12 mouse cellular contexts compared by ENCODE assay signal in the genomic region with DNA sequence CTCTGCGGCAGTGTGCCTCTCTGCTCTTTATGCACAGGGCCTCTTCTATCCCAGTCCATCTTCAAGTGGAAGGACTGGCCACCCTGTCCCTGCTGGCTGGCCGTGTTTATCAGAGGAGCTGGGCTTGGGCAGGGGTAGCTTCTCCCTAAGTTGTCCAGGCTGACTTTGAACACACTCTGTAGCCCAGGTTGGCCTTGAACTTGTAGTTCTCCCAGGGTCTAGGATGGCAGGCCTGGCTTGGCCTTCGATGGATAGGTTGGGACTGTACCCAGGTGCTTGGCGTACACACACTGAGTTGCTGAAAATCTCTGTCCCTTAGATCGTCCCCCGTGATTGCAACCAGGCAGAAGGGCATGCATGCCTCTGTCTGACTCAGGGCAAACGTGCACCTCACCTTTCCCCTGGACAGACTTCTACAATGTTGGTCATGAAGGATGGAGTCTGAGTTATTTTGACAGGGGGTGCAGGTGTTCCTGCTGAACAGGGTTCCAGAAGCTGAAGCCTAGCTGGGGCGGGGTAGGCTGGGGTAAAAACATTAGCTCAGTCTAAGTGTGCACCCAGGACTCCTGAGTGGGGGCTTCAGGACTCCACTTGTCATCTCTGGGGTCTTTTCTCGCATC. TPM values are rescaled to one million over a fixed set of nuclear protein-coding genes. Genes with fewer than 3 reads are reported as not detected.
A peak's percentile ranks its signal among the peaks of the same experiment; 100 is the strongest.
DNase-seq lines count a peak whose midpoint lies in the region; ATAC-seq and TF ChIP-seq lines count a peak whose summit lies in the region.
"Had no signal": no experiment of that assay in that cellular context is flagged by ENCODE, and none has a peak within 500 bp of the region (broad histone marks: within the 10 kb centered on the region; RNA-seq: fewer than 3 reads in every experiment).

No protein-coding gene starts in this region.

- no peaks in the 10 kb centered on the region for H3K27me3 ChIP-seq in erythroblast, embryonic 14.5 days (ENCODE audit: control insufficient read depth)
- no peaks in the 10 kb centered on the region for H3K27me3 ChIP-seq in liver, adult 2 months (ENCODE audit: control insufficient read depth, insufficient read depth, low read length)
- H3K27me3 ChIP-seq in liver, embryonic 11.5 days (replicated peaks; ENCODE audit: control insufficient read depth, insufficient read depth, low read length): no peaks in the 10 kb centered on the region
- H3K27me3 ChIP-seq in limb, embryonic 13.5 days: peaks cover 6% of the 10 kb centered on the region; the same call in 1 of the 2 replicates

- peak overlapping the region; percentile 88 for H3K4me3 ChIP-seq in erythroblast, embryonic 14.5 days (replicated peaks)
- H3K4me3 ChIP-seq in liver, adult 2 months (ENCODE audit: insufficient read depth, low read depth, low read length): no peak overlapping the region
- H3K4me3 ChIP-seq in liver, embryonic 11.5 days (ENCODE audit: low read depth, low read length): no peak overlapping the region
- peak overlapping the region; percentile 47; the same call in 1 of the 2 replicates for H3K4me3 ChIP-seq in brown adipose tissue, adult 24 weeks (ENCODE audit: insufficient read depth, low read depth, low read length)
- no peak overlapping the region for H3K4me3 ChIP-seq in limb, embryonic 13.5 days

- no peak for TF ChIP-seq POLR2A in liver, adult 2 months (IDR thresholded peaks at IDR 0.05; ENCODE audit: extremely low read depth, insufficient read depth, low read length)

- no peak overlapping the region for H3K4me2 ChIP-seq in liver, embryonic 11.5 days
- H3K4me2 ChIP-seq in limb, embryonic 13.5 days (replicated peaks): 0 out of 2 replicates have a peak overlapping the region, but pooled peaks have one; percentile 48

- 47% methylated on average over 9 of the region's 9 CpGs for WGBS in liver, adult 2 months
- WGBS in liver, embryonic 11.5 days: 76% methylated on average over 9 of the region's 9 CpGs
- 82% methylated on average over 9 of the region's 9 CpGs for WGBS in limb, embryonic 13.5 days

- no peaks in the 10 kb centered on the region for H3K9me3 ChIP-seq in erythroblast, embryonic 14.5 days (ENCODE audit: control insufficient read depth, low read length)
- H3K9me3 ChIP-seq in liver, embryonic 11.5 days (ENCODE audit: control insufficient read depth, low read length): no peaks in the 10 kb centered on the region
- no peaks in the 10 kb centered on the region for H3K9me3 ChIP-seq in limb, embryonic 13.5 days

- peaks cover 46% of the 10 kb centered on the region for H3K79me2 ChIP-seq in liver, adult 2 months (ENCODE audit: control insufficient read depth, insufficient read depth, low read length)

- peaks cover 92% of the 10 kb centered on the region for H3K36me3 ChIP-seq in erythroblast, embryonic 14.5 days (ENCODE audit: control insufficient read depth)
- 0 out of 2 replicates have a peak, but pooled peaks cover 1% of the 10 kb centered on the region for H3K36me3 ChIP-seq in liver, adult 2 months (ENCODE audit: control insufficient read depth, insufficient read depth, low read length)
- peaks cover 23% of the 10 kb centered on the region for H3K36me3 ChIP-seq in liver, embryonic 11.5 days (ENCODE audit: control insufficient read depth, insufficient read depth, low read length)
- peaks cover 13% of the 10 kb centered on the region for H3K36me3 ChIP-seq in limb, embryonic 13.5 days

- H3K27ac ChIP-seq in liver, adult 2 months (replicated peaks; ENCODE audit: insufficient read depth, low read depth, low read length): peak overlapping the region; percentile 69; the same call in 1 of the 2 replicates
- H3K27ac ChIP-seq in liver, embryonic 11.5 days (ENCODE audit: low read depth, low read length): no peak overlapping the region
- H3K27ac ChIP-seq in brown adipose tissue, adult 24 weeks (replicated peaks; ENCODE audit: low read depth, low read length): peak overlapping the region; percentile 94
- H3K27ac ChIP-seq in limb, embryonic 13.5 days: peak overlapping the region; percentile 55; the same call in 1 of the 2 replicates

- no peak for DNase-seq in liver, adult 2 months (ENCODE audit: extremely low read depth, low read depth, low spot score)
- DNase-seq in liver, embryonic 11.5 days (ENCODE audit: low spot score): no peak
- no peak for DNase-seq in frontal cortex, postnatal 25 days (ENCODE audit: low spot score in 2 of 2)
- DNase-seq: cerebellum, adult 9-11 months had no signal

- peaks cover 89% of the 10 kb centered on the region for H3K4me1 ChIP-seq in erythroblast, embryonic 14.5 days (ENCODE audit: control insufficient read depth)
- H3K4me1 ChIP-seq in liver, adult 2 months (ENCODE audit: control insufficient read depth, insufficient read depth, low read length): peaks cover 27% of the 10 kb centered on the region
- peaks cover 61% of the 10 kb centered on the region for H3K4me1 ChIP-seq in liver, embryonic 11.5 days (replicated peaks; ENCODE audit: control insufficient read depth, insufficient read depth, low read length)
- peaks cover 41% of the 10 kb centered on the region for H3K4me1 ChIP-seq in brown adipose tissue, adult 24 weeks (ENCODE audit: control insufficient read depth, insufficient read depth, insufficient read length, low read length)
- peaks cover 60% of the 10 kb centered on the region for H3K4me1 ChIP-seq in limb, embryonic 13.5 days

- no peak for ATAC-seq in erythroblast, adult 5-6 weeks (replicated peaks; ENCODE audit: low FRiP score, poor library complexity, severe bottlenecking)
- no peak for ATAC-seq in liver, embryonic 11.5 days (replicated peaks; ENCODE audit: low FRiP score)
- ATAC-seq in limb, embryonic 13.5 days (ENCODE audit: low FRiP score, low read depth): no peak
- ATAC-seq in erythroid progenitor cell, adult 5-6 weeks (replicated peaks; ENCODE audit: low FRiP score, poor library complexity, severe bottlenecking): no peak

- TF ChIP-seq CTCF in liver, adult 2 months (IDR thresholded peaks at IDR 0.05; ENCODE audit: low read depth, low read length): no peak

- H3K9ac ChIP-seq in liver, adult 2 months (ENCODE audit: low read depth, low read length): no peak overlapping the region
- no peak overlapping the region for H3K9ac ChIP-seq in liver, embryonic 11.5 days (ENCODE audit: low read depth, low read length)
- 0 out of 2 replicates have a peak overlapping the region, but pooled peaks have one; percentile 8 for H3K9ac ChIP-seq in limb, embryonic 13.5 days

RNA-seq across cellular contexts. Expression of gene Mafk, which starts 4.8 kb away (rescaled TPM):
- polyA plus RNA-seq in erythroblast, embryonic 14.5 days (2012): 20.0 and 22.5 TPM in 2 replicates
- 72.4 and 83.0 TPM in 2 replicates for total RNA-seq in erythroblast, adult 5-6 weeks (2015; ENCODE audit: low replicate concordance)
- total RNA-seq in erythroblast, adult 5-6 weeks (2017; ENCODE audit: low replicate concordance): 147 and 218 TPM in 2 replicates
- total RNA-seq in liver, adult 2 months (2014; rRNA removed): 11.5 and 12.5 TPM in 2 replicates
- 6.3 and 7.0 TPM in 2 replicates for polyA plus RNA-seq in liver, adult 2 months (2012; rRNA removed)
- 30.4 and 35.1 TPM in 2 replicates for polyA plus RNA-seq in liver, embryonic 11.5 days (2014; fragmentation: Nextera tagmentation; extraction: Ambion mirVana)
- 7.7 and 8.7 TPM in 2 replicates for polyA plus RNA-seq in brown adipose tissue, adult 24 weeks (2012; ENCODE audit: insufficient read depth, insufficient read length, missing spikeins)
- 7.3 and 8.6 TPM in 2 replicates for polyA plus RNA-seq in limb, embryonic 13.5 days (2015; fragmentation: Nextera tagmentation; extraction: Ambion mirVana)
- total RNA-seq in erythroid progenitor cell, adult 5-6 weeks (2015; ENCODE audit: low replicate concordance): 36.5 and 36.8 TPM in 2 replicates
- 45.3 and 55.7 TPM in 2 replicates for total RNA-seq in erythroid progenitor cell, adult 5-6 weeks (2017; ENCODE audit: low replicate concordance)

RNA-seq across cellular contexts. Expression of gene Ints1, which starts 20.6 kb away (rescaled TPM):
- polyA plus RNA-seq in erythroblast, embryonic 14.5 days (2012): 12.9 and 18.1 TPM in 2 replicates
- total RNA-seq in erythroblast, adult 5-6 weeks (2015; ENCODE audit: low replicate concordance): 21.3 and 30.7 TPM in 2 replicates
- 10.9 and 28.0 TPM in 2 replicates for total RNA-seq in erythroblast, adult 5-6 weeks (2017; ENCODE audit: low replicate concordance)
- 10.0 and 14.2 TPM in 2 replicates for total RNA-seq in liver, adult 2 months (2014; rRNA removed)
- polyA plus RNA-seq in liver, adult 2 months (2012; rRNA removed): 23.1 and 25.2 TPM in 2 replicates
- 34.9 TPM in 2 replicates for polyA plus RNA-seq in liver, embryonic 11.5 days (2014; fragmentation: Nextera tagmentation; extraction: Ambion mirVana)
- polyA plus RNA-seq in brown adipose tissue, adult 24 weeks (2012; ENCODE audit: insufficient read depth, insufficient read length, missing spikeins): 15.5 and 15.9 TPM in 2 replicates
- 25.2 and 29.2 TPM in 2 replicates for polyA plus RNA-seq in limb, embryonic 13.5 days (2015; fragmentation: Nextera tagmentation; extraction: Ambion mirVana)
- 46.5 and 59.1 TPM in 2 replicates for total RNA-seq in erythroid progenitor cell, adult 5-6 weeks (2015; ENCODE audit: low replicate concordance)
- total RNA-seq in erythroid progenitor cell, adult 5-6 weeks (2017; ENCODE audit: low replicate concordance): 31.3 and 72.7 TPM in 2 replicates

RNA-seq across cellular contexts. Expression of gene Tmem184a, which starts 23.6 kb away (rescaled TPM):
- 36.6 and 77.7 TPM in 2 replicates for polyA plus RNA-seq in erythroblast, embryonic 14.5 days (2012)
- not detected in 2 replicates for total RNA-seq in erythroblast, adult 5-6 weeks (2015; ENCODE audit: low replicate concordance)
- 0.14 TPM in 1 of 2 replicates, not detected in the other for total RNA-seq in erythroblast, adult 5-6 weeks (2017; ENCODE audit: low replicate concordance)
- 6.5 and 9.3 TPM in 2 replicates for total RNA-seq in liver, adult 2 months (2014; rRNA removed)
- 39.2 and 45.1 TPM in 2 replicates for polyA plus RNA-seq in liver, adult 2 months (2012; rRNA removed)
- 2.3 and 2.7 TPM in 2 replicates for polyA plus RNA-seq in liver, embryonic 11.5 days (2014; fragmentation: Nextera tagmentation; extraction: Ambion mirVana)
- polyA plus RNA-seq in brown adipose tissue, adult 24 weeks (2012; ENCODE audit: insufficient read depth, insufficient read length, missing spikeins): 2.1 TPM in 1 of 2 replicates, not detected in the other
- 1.8 and 2.0 TPM in 2 replicates for polyA plus RNA-seq in limb, embryonic 13.5 days (2015; fragmentation: Nextera tagmentation; extraction: Ambion mirVana)
- total RNA-seq in erythroid progenitor cell, adult 5-6 weeks (2015; ENCODE audit: low replicate concordance): not detected in 2 replicates
- total RNA-seq in erythroid progenitor cell, adult 5-6 weeks (2017; ENCODE audit: low replicate concordance): 0.13 TPM in 1 of 2 replicates, not detected in the other
- total RNA-seq: neutrophil, adult 5-6 weeks had no signal

RNA-seq across cellular contexts. Expression of gene Gm26938, which starts 30.1 kb away (rescaled TPM):
- polyA plus RNA-seq in erythroblast, embryonic 14.5 days (2012): not detected in 2 replicates
- total RNA-seq in erythroblast, adult 5-6 weeks (2015; ENCODE audit: low replicate concordance): not detected in 2 replicates
- total RNA-seq in erythroblast, adult 5-6 weeks (2017; ENCODE audit: low replicate concordance): not detected in 2 replicates
- not detected in 2 replicates for total RNA-seq in liver, adult 2 months (2014; rRNA removed)
- not detected in 2 replicates for polyA plus RNA-seq in liver, adult 2 months (2012; rRNA removed)
- polyA plus RNA-seq in liver, embryonic 11.5 days (2014; fragmentation: Nextera tagmentation; extraction: Ambion mirVana): not detected in 2 replicates
- polyA plus RNA-seq in brown adipose tissue, adult 24 weeks (2012; ENCODE audit: insufficient read depth, insufficient read length, missing spikeins): not detected in 2 replicates
- not detected in 2 replicates for polyA plus RNA-seq in limb, embryonic 13.5 days (2015; fragmentation: Nextera tagmentation; extraction: Ambion mirVana)
- total RNA-seq in erythroid progenitor cell, adult 5-6 weeks (2015; ENCODE audit: low replicate concordance): not detected in 2 replicates
- not detected in 2 replicates for total RNA-seq in erythroid progenitor cell, adult 5-6 weeks (2017; ENCODE audit: low replicate concordance)
- total RNA-seq: layer of hippocampus, postnatal 25 days; neutrophil, adult 5-6 weeks had no signal
- polyA plus RNA-seq: gonadal fat pad, adult 2 months had no signal

RNA-seq across cellular contexts. Expression of gene Psmg3, which starts 30.6 kb away (rescaled TPM):
- 2.7 TPM in 2 replicates for polyA plus RNA-seq in erythroblast, embryonic 14.5 days (2012)
- 4.0 and 6.0 TPM in 2 replicates for total RNA-seq in erythroblast, adult 5-6 weeks (2015; ENCODE audit: low replicate concordance)
- total RNA-seq in erythroblast, adult 5-6 weeks (2017; ENCODE audit: low replicate concordance): 4.3 and 6.1 TPM in 2 replicates
- 11.1 and 12.7 TPM in 2 replicates for total RNA-seq in liver, adult 2 months (2014; rRNA removed)
- 28.5 and 28.8 TPM in 2 replicates for polyA plus RNA-seq in liver, adult 2 months (2012; rRNA removed)
- polyA plus RNA-seq in liver, embryonic 11.5 days (2014; fragmentation: Nextera tagmentation; extraction: Ambion mirVana): 112 and 124 TPM in 2 replicates
- polyA plus RNA-seq in brown adipose tissue, adult 24 weeks (2012; ENCODE audit: insufficient read depth, insufficient read length, missing spikeins): 17.8 and 20.9 TPM in 2 replicates
- 68.3 and 80.7 TPM in 2 replicates for polyA plus RNA-seq in limb, embryonic 13.5 days (2015; fragmentation: Nextera tagmentation; extraction: Ambion mirVana)
- 3.2 and 25.2 TPM in 2 replicates for total RNA-seq in erythroid progenitor cell, adult 5-6 weeks (2015; ENCODE audit: low replicate concordance)
- 5.3 and 15.7 TPM in 2 replicates for total RNA-seq in erythroid progenitor cell, adult 5-6 weeks (2017; ENCODE audit: low replicate concordance)

Comparison
In these comparisons a context has a peak if more than half of its experiments do, and no peak if none do; other contexts are left out.
1. RNA of gene Tmem184a, which starts 23.6 kb away (polyA plus RNA-seq): 36.6 to 77.7 TPM in erythroblast, embryonic 14.5 days and 39.2 to 45.1 TPM in liver, adult 2 months; 2.3 to 2.7 TPM in liver, embryonic 11.5 days, 2.1 TPM in brown adipose tissue, adult 24 weeks and 1.8 to 2.0 TPM in limb, embryonic 13.5 days; every median in the first group is over 10 times any median in the second.
2. H3K4me3 ChIP-seq: peak in erythroblast, embryonic 14.5 days (single experiment) and brown adipose tissue, adult 24 weeks (single experiment); none in liver, adult 2 months (single experiment), liver, embryonic 11.5 days (single experiment) and limb, embryonic 13.5 days (single experiment).